Mouse (Mus musculus) Patski (cell line): Measurements from ENCODE around the gene Qrich2. TPM values are rescaled to one million over a fixed set of nuclear protein-coding genes. Genes with fewer than 3 reads are reported as not detected.

Experiments
- ATAC-seq: fragments of 100-300 bp; one replicate; pipeline ENCODE4 v1.8.0; 2021
- CTCF ChIA-PET: fragments of 350-600 bp; sonication (Branson Sonifier 250); formaldehyde crosslinking; loops from one replicate; lab custom pipeline; 2022; ENCODE audit warnings: inconsistent platforms; lab: Charles Lee
- POLR2A ChIA-PET: fragments of 350-600 bp; sonication (Branson Sonifier 250); formaldehyde crosslinking; loops from one replicate; lab custom pipeline; 2022; ENCODE audit warnings: antibody characterized with exemption, inconsistent platforms; lab: Charles Lee
- DNase-seq: peaks from one replicate; pipeline ENCODE4 v3.0.0-alpha.2; 2011; ENCODE audit warnings: low read depth, low spot score
- H3K27me3 ChIP-seq: fragments of 371-371 bp; one replicate; pipeline ENCODE4 v1.5.1; 2021
- CTCF ChIP-seq: fragments of 100-300 bp; IDR thresholded peaks from one replicate; pipeline ENCODE4 v1.5.1; 2021
- in situ Hi-C: fragments of 300-500 bp; cut with MboI; formaldehyde crosslinking; loops from 3 replicates; pipeline ENCODE4 v1.11.1; 2018; ENCODE audit warnings: low pct_unique_long_range_greater_than_20kb, mixed read lengths
- polyA plus RNA-seq: library from polyadenylated mRNA; unstranded; gene quantifications from one replicate; pipeline ENCODE4 v1.2.3, GENCODE M21; 2021

The Qrich2 gene
- 0.35 TPM for polyA plus RNA-seq

DNA sequence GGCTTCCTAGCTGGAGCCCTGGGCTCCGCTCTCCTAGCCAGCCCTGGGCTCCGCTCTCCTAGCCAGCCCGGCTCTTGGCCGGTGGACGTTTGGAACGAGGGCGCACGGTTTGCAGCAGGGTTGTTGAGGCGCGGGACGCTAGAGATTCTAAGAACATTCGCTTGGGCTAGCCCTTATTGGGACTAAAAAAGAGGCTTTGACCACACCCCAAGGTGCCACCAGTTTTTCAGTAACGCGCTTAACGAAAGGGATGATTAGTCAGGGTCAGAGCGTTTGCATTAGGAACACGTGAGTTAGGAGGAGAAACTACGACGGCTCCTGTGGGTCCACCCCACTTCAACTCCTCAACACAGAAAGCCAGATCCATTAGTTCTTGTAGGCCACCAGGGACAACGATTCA is at the start of gene Qrich2:
Qrich2 (minus strand) TSS at position 101 of the 400 bp plus-strand sequence.
- TF ChIP-seq CTCF: no peak
- CTCF ChIA-PET: no interaction called here
- in situ Hi-C loops: loop anchor here (25.0 kb wide), 1 partner anchor 529 kb away; the partner anchor contains the start of genes Recql5 and Sap30bp
- DNase-seq: no peak
- POLR2A ChIA-PET: no interaction called here
- ATAC-seq: no peak
- no peaks in the 10 kb centered on the region for H3K27me3 ChIP-seq

- ChIA-PET POLR2A (no interaction called here), CTCF (interaction anchor here (1.1 kb wide), 1 partner anchor 37 kb away, joined by 3 read pairs; no protein-coding TSS in a partner anchor)
- DNase-seq: no peak
- H3K27me3 ChIP-seq: no peaks in the 10 kb centered on the region
- ATAC-seq: no peak
- in situ Hi-C loops: no loop called here
- TF ChIP-seq CTCF: no peak
These were observed 49.4 kb upstream of the Qrich2 start for GRCm38 (mm10) chr11:116515330-116516020.

- ATAC-seq: no peak
- H3K27me3 ChIP-seq: no peaks in the 10 kb centered on the region
- in situ Hi-C loops: no loop called here
- CTCF ChIA-PET: interaction anchor here (0.8 to 1.7 kb wide), 3 partner anchors 13 to 30 kb away, joined by 3 to 8 read pairs (median 3); no protein-coding TSS in a partner anchor
- TF ChIP-seq CTCF: no peak
- POLR2A ChIA-PET: no interaction called here
- DNase-seq: no peak
These were observed 47.5 kb upstream of the Qrich2 start for GRCm38 (mm10) chr11:116513531-116514038.

DNA sequence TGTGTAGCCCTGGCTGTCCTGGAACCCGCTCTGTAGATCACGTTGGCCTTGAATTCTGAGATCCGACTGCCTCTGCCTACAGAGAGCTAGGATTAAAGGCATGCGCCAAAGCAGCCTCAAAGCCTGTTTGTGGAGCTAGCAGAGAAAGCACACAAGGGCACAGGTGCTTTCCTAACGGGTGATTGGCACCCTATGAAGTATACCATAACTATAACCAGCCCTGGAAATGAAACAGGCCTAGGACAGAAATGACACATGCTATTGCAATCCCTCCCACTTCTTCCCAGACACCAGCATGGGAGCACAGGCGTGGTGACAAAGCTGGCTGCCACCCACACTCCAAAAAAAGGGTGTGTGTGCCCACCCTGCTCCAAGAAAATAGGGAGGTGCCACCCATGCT is 46.9 kb upstream of the Qrich2 start:
- ChIA-PET POLR2A (no interaction called here), CTCF (interaction anchor here (0.8 to 1.7 kb wide), 2 partner anchors 12 to 15 kb away, joined by 3 to 8 read pairs; no protein-coding TSS in a partner anchor)
- ATAC-seq (no peak), DNase-seq (no peak)
- H3K27me3 ChIP-seq: no peaks in the 10 kb centered on the region
- in situ Hi-C loops: no loop called here
- no peak for TF ChIP-seq CTCF

- in situ Hi-C loops: no loop called here
- DNase-seq (no peak), ATAC-seq (no peak)
These were observed 46.1 kb upstream of the Qrich2 start for GRCm38 (mm10) chr11:116512154-116512553.

DNA sequence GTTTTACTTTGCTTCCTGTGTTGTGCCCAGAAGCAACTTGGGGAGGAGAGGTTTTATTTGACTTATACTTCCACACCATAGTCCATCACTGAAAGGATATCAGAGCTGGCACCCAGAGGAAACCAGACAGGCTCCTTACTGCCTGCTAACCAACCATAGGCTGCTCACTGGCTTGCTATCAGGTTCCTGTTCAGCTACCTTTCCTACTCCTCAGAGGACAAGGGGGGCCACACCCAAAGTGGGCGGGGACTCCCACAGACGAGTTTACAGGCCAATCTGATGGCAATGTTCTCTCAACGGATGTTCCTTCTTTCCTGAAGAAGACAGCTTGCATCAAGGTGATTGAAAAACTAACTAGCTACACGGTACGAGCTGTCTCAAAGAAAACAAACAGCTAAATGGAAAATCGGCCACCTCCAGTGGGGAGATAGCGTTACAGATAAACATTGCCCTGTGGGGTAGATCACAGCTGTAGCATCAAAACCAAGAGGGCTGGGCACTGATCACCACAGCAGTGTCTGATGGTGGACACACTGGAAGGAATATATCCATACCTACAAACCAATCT is 45.3 kb upstream of the Qrich2 start:
- in situ Hi-C loops: no loop called here
- CTCF ChIA-PET: interaction anchor here (1.3 kb wide), 1 partner anchor 16 kb away, joined by 3 read pairs; no protein-coding TSS in a partner anchor
- POLR2A ChIA-PET: no interaction called here
- no peaks in the 10 kb centered on the region for H3K27me3 ChIP-seq
- ATAC-seq (no peak), DNase-seq (no peak)
- no peak for TF ChIP-seq CTCF

More at GRCm38 (mm10) chr11:116512154-116512553, 46.1 kb upstream of the Qrich2 start:
- H3K27me3 ChIP-seq: no peaks in the 10 kb centered on the region
- ChIA-PET CTCF (interaction anchor here (1.3 kb wide), 1 partner anchor 15 kb away, joined by 3 read pairs; no protein-coding TSS in a partner anchor), POLR2A (no interaction called here)
- no peak for TF ChIP-seq CTCF

DNA sequence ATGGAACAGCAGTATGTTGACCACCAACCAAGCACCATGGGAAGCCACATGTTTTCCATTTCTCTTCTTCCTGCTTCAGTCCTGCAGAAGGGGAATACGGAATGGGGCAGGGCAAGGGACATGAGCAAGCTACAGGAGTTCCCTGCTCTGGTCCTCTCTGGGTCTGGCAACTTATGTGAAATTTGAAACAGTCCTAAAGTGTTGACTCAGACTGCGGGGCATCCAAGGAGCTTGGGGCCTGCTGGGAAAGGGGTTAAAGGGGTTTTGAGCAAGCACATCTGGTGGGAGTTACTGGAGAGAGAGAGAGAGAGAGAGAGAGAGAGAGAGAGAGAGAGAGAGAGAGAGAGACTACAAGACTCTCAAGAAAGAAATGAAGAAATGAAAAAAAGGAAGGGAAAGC is 42.6 kb upstream of the Qrich2 start:
- DNase-seq: no peak
- ChIA-PET CTCF (no interaction called here), POLR2A (no interaction called here)
- no peaks in the 10 kb centered on the region for H3K27me3 ChIP-seq
- TF ChIP-seq CTCF: no peak
- no peak for ATAC-seq
- in situ Hi-C loops: no loop called here

- in situ Hi-C loops: no loop called here
- TF ChIP-seq CTCF: no peak
- no peak for ATAC-seq
- ChIA-PET POLR2A (no interaction called here), CTCF (interaction anchor here (1.3 kb wide), 1 partner anchor 12 kb away, joined by 3 read pairs; the partner anchor contains the start of gene Prpsap1)
- no peaks in the 10 kb centered on the region for H3K27me3 ChIP-seq
- no peak for DNase-seq
These were observed 40.3 kb upstream of the Qrich2 start for GRCm38 (mm10) chr11:116506151-116506875.

GRCm38 (mm10) chr11:116505573-116505972 is 39.5 kb upstream of the Qrich2 start:
- in situ Hi-C loops: no loop called here
- ChIA-PET CTCF (interaction anchor here (1.3 kb wide), 1 partner anchor 12 kb away, joined by 3 read pairs; the partner anchor contains the start of gene Prpsap1), POLR2A (no interaction called here)
- no peak for ATAC-seq
- no peak for TF ChIP-seq CTCF
- DNase-seq: no peak
- H3K27me3 ChIP-seq: no peaks in the 10 kb centered on the region

- H3K27me3 ChIP-seq: no peaks in the 10 kb centered on the region
- TF ChIP-seq CTCF: no peak
- no peak for ATAC-seq
- POLR2A ChIA-PET: no interaction called here
- in situ Hi-C loops: no loop called here
- no peak for DNase-seq
- CTCF ChIA-PET: interaction anchor here (1.6 to 1.7 kb wide), 2 partner anchors 16 to 38 kb away, joined by 3 to 4 read pairs; no protein-coding TSS in a partner anchor
These were observed 38.5 kb upstream of the Qrich2 start for GRCm38 (mm10) chr11:116504516-116504915.
